Mouse (Mus musculus): ENCODE data around the gene Thada. TPM values are rescaled to one million over a fixed set of nuclear protein-coding genes. Genes with fewer than 3 reads are reported as not detected.

The Thada gene
- total and polyA plus RNA-seq, 2 experiments from 2014 or later, result 3.3 to 15.7 TPM

DNA sequence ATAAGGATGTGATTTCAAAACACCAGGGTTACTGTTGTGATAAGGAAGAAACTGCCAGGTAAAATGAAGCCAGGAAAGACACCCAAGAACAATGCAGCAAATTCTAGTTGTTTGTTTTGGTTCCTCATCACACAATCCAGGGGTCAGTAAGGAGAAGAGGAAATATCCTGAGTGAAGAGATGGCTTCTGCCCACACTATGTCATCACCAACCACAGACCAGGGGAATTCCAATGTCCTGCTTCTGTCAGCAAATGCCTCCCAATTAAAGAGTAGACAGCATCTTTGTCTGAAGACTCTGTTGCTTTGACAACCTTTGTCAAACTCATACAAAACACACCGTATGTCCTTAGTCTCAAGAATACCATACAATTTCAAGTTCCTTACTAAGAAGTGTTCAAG is 57.3 kb downstream of the Thada start:
- H3K27ac ChIP-seq, result no peak overlapping the region
- no peak for DNase-seq (ENCODE audit: low spot score)
- H3K4me1 ChIP-seq (ENCODE audit: insufficient read depth, low read length), result no peaks in the 10 kb centered on the region
- WGBS, result 74% methylated on average over 1 of the region's 1 CpGs
- no peak for TF ChIP-seq CTCF (IDR thresholded peaks at IDR 0.05; ENCODE audit: low read depth)
- no peak overlapping the region for H3K4me2 ChIP-seq (ENCODE audit: low read depth, low read length)
- H3K27me3 ChIP-seq (ENCODE audit: insufficient read depth, low read length), result no peaks in the 10 kb centered on the region
- no peak for ATAC-seq
- no peaks in the 10 kb centered on the region for H3K36me3 ChIP-seq (ENCODE audit: insufficient read depth, low read length)
- no peak overlapping the region for H3K9ac ChIP-seq (replicated peaks; ENCODE audit: low read length)
- no peak overlapping the region for H3K4me3 ChIP-seq (ENCODE audit: low read length)
- no peaks in the 10 kb centered on the region for H3K9me3 ChIP-seq (ENCODE audit: low read length)

- DNase-seq (ENCODE audit: low spot score) (peak; percentile 39), ATAC-seq (no peak)
- Histone ChIP-seq H3K36me3 (ENCODE audit: insufficient read depth, low read length) (no peaks in the 10 kb centered on the region), H3K9ac (replicated peaks; ENCODE audit: low read length) (no peak overlapping the region), H3K9me3 (ENCODE audit: low read length) (no peaks in the 10 kb centered on the region), H3K27ac (no peak overlapping the region), H3K4me1 (ENCODE audit: insufficient read depth, low read length) (no peaks in the 10 kb centered on the region), H3K4me2 (ENCODE audit: low read depth, low read length) (no peak overlapping the region), H3K4me3 (ENCODE audit: low read length) (no peak overlapping the region), H3K27me3 (ENCODE audit: insufficient read depth, low read length) (no peaks in the 10 kb centered on the region)
- 52% methylated on average over 6 of the region's 6 CpGs for WGBS
- no peak for TF ChIP-seq CTCF (IDR thresholded peaks at IDR 0.05; ENCODE audit: low read depth)
Measured at GRCm38 (mm10) chr17:84405616-84406015, 60.4 kb downstream of the Thada start.

GRCm38 (mm10) chr17:84401796-84402195 is 64.2 kb downstream of the Thada start:
- Histone ChIP-seq H3K4me2 (ENCODE audit: low read depth, low read length) (no peak overlapping the region), H3K4me1 (ENCODE audit: insufficient read depth, low read length) (no peaks in the 10 kb centered on the region), H3K9me3 (ENCODE audit: low read length) (no peaks in the 10 kb centered on the region), H3K4me3 (ENCODE audit: low read length) (no peak overlapping the region), H3K9ac (replicated peaks; ENCODE audit: low read length) (no peak overlapping the region), H3K36me3 (ENCODE audit: insufficient read depth, low read length) (peaks cover 8% of the 10 kb centered on the region; the same call in 1 of the 2 replicates), H3K27ac (no peak overlapping the region), H3K27me3 (ENCODE audit: insufficient read depth, low read length) (no peaks in the 10 kb centered on the region)
- no peak for TF ChIP-seq CTCF (IDR thresholded peaks at IDR 0.05; ENCODE audit: low read depth)
- DNase-seq (ENCODE audit: low spot score) (no peak), ATAC-seq (no peak)
- WGBS, result 77% methylated on average over 5 of the region's 5 CpGs

- DNase-seq (ENCODE audit: low spot score), result no peak
- Histone ChIP-seq H3K36me3 (ENCODE audit: insufficient read depth, low read length) (peaks cover 8% of the 10 kb centered on the region; the same call in 1 of the 2 replicates), H3K4me1 (ENCODE audit: insufficient read depth, low read length) (no peaks in the 10 kb centered on the region), H3K4me2 (ENCODE audit: low read depth, low read length) (no peak overlapping the region), H3K9ac (replicated peaks; ENCODE audit: low read length) (no peak overlapping the region), H3K4me3 (ENCODE audit: low read length) (no peak overlapping the region), H3K27ac (no peak overlapping the region), H3K27me3 (ENCODE audit: insufficient read depth, low read length) (no peaks in the 10 kb centered on the region), H3K9me3 (ENCODE audit: low read length) (no peaks in the 10 kb centered on the region)
- WGBS, result 63% methylated on average over 6 of the region's 6 CpGs
- TF ChIP-seq CTCF (IDR thresholded peaks at IDR 0.05; ENCODE audit: low read depth), result no peak
- no peak for ATAC-seq
Measured at GRCm38 (mm10) chr17:84399431-84399830, 66.6 kb downstream of the Thada start.

- ATAC-seq, result no peak
- no peaks in the 10 kb centered on the region for H3K36me3 ChIP-seq (ENCODE audit: insufficient read depth, low read length)
- H3K9ac ChIP-seq (replicated peaks; ENCODE audit: low read length), result no peak overlapping the region
- H3K4me3 ChIP-seq (ENCODE audit: low read length), result no peak overlapping the region
- 80% methylated on average over 2 of the region's 2 CpGs for WGBS
- H3K27ac ChIP-seq, result no peak overlapping the region
- H3K4me1 ChIP-seq (ENCODE audit: insufficient read depth, low read length), result no peaks in the 10 kb centered on the region
- no peak overlapping the region for H3K4me2 ChIP-seq (ENCODE audit: low read depth, low read length)
- TF ChIP-seq CTCF (IDR thresholded peaks at IDR 0.05; ENCODE audit: low read depth), result no peak
- no peaks in the 10 kb centered on the region for H3K9me3 ChIP-seq (ENCODE audit: low read length)
- no peak for DNase-seq (ENCODE audit: low spot score)
- no peaks in the 10 kb centered on the region for H3K27me3 ChIP-seq (ENCODE audit: insufficient read depth, low read length)
Measured at GRCm38 (mm10) chr17:84390026-84390425, 76.0 kb downstream of the Thada start.

DNA sequence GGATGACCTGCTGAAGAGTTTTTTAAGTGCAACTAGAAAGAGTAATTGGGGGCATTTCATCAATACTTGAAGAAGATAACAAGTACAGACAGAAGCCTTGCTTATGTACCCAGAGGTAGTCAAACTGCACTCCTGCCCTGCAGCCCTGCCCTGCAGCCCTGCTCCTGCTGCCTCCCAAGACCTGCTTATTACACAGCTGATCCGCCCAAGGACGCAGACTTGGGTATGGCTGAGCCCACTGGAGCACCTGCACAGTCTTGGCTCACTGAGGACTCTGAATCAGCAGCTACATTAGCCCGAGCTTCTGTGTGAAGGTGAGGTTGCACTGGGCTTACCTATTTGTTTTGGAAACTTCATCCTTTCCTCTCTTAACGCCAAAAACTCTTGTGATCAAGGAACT is 79.8 kb downstream of the Thada start:
- H3K4me3 ChIP-seq (ENCODE audit: low read length), result no peak overlapping the region
- no peak overlapping the region for H3K27ac ChIP-seq
- no peak for ATAC-seq
- H3K36me3 ChIP-seq (ENCODE audit: insufficient read depth, low read length), result 0 out of 2 replicates have a peak, but pooled peaks cover 4% of the 10 kb centered on the region
- DNase-seq (ENCODE audit: low spot score), result no peak
- no peak overlapping the region for H3K9ac ChIP-seq (replicated peaks; ENCODE audit: low read length)
- no peaks in the 10 kb centered on the region for H3K27me3 ChIP-seq (ENCODE audit: insufficient read depth, low read length)
- 96% methylated on average over 4 of the region's 4 CpGs for WGBS
- no peaks in the 10 kb centered on the region for H3K9me3 ChIP-seq (ENCODE audit: low read length)
- no peak overlapping the region for H3K4me2 ChIP-seq (ENCODE audit: low read depth, low read length)
- no peaks in the 10 kb centered on the region for H3K4me1 ChIP-seq (ENCODE audit: insufficient read depth, low read length)
- TF ChIP-seq CTCF (IDR thresholded peaks at IDR 0.05; ENCODE audit: low read depth), result no peak

DNA sequence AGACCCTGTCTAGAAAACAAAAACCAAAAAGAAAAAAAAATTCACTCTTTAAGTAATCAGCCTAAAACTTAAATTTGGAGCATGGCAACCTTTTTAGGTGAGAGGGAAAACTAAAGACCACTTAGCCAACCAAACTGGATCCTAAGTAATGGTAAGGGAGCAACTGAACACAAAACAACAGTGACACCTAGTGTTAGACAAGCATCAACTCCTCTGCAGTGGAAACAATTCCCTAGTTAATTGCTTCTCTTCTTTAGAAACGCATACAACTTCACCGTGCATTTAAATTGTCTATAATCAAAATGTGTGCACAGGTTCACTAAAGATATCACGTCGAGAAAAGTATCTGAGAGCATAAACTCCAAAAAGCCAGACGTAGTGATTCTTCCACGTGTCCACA is 80.3 kb downstream of the Thada start:
- 84% methylated on average over 6 of the region's 6 CpGs for WGBS
- peak; percentile 77 for DNase-seq (ENCODE audit: low spot score)
- no peak overlapping the region for H3K4me3 ChIP-seq (ENCODE audit: low read length)
- ATAC-seq, result no peak; the same call in 1 of the 2 replicates
- 0 out of 2 replicates have a peak, but pooled peaks cover 4% of the 10 kb centered on the region for H3K36me3 ChIP-seq (ENCODE audit: insufficient read depth, low read length)
- H3K27me3 ChIP-seq (ENCODE audit: insufficient read depth, low read length), result no peaks in the 10 kb centered on the region
- H3K9me3 ChIP-seq (ENCODE audit: low read length), result no peaks in the 10 kb centered on the region
- H3K4me2 ChIP-seq (ENCODE audit: low read depth, low read length), result no peak overlapping the region
- peak; percentile 82 for TF ChIP-seq CTCF (IDR thresholded peaks at IDR 0.05; ENCODE audit: low read depth)
- H3K27ac ChIP-seq, result no peak overlapping the region
- H3K9ac ChIP-seq (replicated peaks; ENCODE audit: low read length), result no peak overlapping the region
- H3K4me1 ChIP-seq (ENCODE audit: insufficient read depth, low read length), result no peaks in the 10 kb centered on the region

Measured in hindbrain, postnatal 0 days (tissue).